Mouse (Mus musculus) B cell, adult 2 months (primary cell): ENCODE data around the gene Acsl3.

Source experiments
- DNase-seq, 2 experiments: peaks; one replicate each; pipeline ENCODE4 v3.0.0; 2022

The Acsl3 gene

DNA sequence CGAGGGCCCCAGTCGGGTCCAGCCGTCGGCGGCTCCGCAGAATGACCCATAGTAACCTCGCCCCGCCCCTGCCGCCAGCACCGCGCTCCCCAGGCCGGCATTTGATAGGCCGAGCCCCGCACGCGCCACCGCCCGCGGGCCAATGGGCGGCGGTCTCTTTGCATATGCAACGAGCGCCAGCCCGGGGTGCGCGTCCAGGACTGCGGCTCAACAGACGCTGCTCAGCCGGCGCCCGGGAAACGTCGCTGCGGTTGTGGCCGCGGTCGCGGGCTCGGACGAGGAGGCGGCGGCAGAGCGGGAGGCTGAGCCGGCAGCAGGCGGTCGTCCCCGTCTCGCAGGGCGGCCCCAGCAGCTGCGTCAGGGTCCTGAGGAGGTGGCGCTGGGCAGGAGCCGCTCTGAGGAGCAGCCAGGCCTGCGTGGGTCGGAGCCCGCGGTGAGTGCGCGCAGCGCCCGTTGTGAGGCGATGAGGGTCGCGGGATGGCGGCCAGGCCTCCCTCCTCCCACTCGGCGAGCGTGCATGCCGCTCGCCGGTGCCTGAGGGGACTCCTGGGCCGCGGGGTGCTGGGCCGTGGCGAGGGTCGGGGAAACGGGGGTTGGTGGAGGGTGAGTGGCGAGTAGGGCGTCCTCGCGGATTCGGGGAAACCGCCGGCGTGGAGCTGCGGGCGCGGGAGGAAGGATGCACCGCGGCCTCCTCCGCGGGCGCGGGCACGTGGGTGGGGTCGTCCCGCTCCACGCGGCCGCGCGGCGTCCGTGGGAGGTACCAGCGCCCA is at the start of gene Acsl3, which contains the start of gene Utp14b:
Acsl3 (plus strand) TSS at position 155 of the 770 bp plus-strand sequence.
Utp14b (plus strand) TSS at position 368 of the 770 bp plus-strand sequence.
- DNase-seq: peak; percentile 95

DNA sequence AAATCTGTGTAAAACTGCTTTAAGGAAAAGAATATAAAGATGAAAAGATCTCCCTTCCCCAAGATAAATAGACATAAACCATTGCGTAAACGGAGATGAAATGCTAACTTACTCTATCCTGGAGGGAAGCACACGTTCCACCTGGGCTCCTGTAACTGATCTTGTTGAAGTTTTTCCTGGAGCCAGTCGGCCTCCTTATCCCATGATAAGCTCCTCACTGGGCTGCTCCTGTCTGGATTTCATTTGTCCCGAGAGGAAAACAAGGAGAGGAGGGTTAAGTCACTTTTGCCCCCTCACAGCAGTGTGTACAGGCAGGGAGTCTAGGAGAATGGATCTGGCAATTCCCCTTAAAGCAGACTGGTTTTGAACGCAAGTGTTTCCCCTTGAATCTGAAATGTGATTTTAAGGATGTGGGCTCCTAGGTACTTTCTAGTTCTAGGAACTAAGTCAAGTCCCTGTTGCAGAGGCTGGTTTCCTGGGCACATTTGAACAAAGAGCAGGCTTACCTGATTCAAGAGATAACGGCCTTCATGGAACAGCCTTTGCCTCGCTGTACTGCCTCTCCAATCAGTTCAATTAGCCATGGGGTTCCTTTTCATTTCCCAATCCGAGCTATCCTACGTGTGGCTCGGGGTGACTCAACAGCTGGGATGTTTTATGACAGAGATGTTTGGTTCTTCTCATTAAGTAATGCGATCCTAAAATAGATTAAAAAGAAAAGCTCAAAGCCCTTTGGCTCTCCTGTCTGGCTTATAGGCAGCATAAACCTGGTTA is 48.3 kb upstream of the Acsl3 start:
- DNase-seq: no peak

DNA sequence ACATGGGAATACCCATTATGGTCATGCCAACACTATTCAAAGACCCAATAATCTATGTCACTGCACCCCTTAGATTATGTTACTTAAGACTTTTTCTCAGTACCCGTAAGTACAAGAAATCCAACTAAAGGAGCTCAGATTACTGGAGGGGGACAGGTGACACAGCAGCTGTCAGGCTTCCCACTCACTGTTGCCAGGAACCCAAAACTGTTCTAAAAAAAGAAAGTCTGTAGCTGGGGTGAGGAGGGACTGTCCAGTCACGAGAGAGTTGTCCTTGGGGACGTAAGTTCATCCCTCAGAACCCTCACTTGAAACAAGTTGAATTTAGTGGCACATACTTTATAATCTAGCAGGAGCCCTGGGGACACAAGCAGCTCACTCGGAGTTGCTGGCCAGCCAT is 46.6 kb upstream of the Acsl3 start:
- no peak for DNase-seq

DNA sequence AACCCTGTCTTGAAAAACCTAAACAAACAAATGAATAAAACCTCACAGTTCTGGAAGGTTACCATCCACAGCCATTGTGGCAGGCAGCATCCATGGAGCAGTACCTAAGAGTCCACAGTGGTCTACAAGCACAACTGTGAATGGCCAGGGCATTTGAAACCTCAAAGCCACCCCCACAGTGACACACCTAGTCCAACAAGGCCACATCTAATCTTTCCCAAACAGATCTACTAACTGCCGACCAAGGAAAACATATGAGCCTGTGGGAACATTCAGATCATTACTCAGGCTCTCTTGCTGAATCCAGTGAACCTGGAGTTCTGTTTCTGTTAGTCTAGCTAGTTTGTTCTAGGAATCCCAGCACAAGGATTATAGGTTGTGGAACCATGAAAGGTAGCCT is 44.7 kb upstream of the Acsl3 start:
- DNase-seq: no peak

DNA sequence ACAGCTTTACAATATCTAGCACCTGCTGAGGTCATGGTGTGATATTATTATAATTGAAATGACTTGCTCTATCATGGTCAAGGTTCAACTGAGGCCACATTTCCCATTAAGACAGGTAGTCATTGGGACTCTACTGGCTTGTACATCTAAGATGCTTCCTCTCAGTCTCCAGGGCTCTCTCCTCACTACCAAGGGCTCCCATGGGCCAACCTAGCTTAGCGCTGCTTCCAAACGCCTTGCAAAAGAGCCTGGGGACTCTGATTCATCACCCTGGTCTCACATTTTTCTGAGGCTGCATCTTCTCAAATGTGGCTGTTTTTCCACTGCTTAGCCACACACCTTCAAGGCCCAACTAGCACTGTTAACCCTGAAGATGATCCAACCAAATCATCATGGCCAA is 33.3 kb upstream of the Acsl3 start:
- DNase-seq: no peak

DNA sequence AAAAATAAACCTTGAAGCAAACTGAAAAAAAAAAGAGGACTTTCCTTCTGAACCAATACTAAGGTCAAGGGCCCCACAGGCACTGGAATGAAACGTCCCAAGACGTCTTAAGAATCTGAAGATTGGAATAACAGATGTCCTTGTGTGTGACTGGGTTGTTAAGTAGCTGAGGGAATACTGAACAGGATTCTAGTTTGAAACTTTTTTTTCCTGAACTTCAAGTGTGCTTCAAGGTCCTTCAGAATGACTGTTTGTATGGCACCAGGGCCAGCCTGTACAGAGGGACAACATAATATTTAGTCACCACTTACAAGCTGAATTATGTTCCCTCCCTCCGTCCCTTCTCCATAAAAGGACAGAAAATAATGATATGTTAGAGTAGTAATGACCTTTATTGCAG is 23.1 kb upstream of the Acsl3 start:
- no peak for DNase-seq

DNA sequence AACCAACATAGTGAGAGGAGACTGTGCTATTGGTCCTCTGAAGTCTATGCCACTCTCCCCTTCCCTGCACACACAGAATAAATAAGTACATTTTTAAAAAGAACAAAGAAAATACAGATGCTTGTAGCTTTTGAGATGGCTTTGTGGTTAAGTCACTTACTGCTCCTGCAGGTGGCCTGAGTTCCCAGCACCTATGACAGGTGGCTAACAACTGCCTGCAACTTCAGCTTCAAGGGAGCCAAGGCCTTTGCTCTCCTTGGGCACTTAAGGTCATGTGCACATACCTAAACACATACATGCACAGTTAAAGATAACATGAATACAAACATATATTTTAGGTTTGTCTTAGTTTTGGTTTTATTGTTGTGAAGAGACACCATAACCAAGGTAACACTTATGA is 16.8 kb upstream of the Acsl3 start:
- DNase-seq: no peak

DNA sequence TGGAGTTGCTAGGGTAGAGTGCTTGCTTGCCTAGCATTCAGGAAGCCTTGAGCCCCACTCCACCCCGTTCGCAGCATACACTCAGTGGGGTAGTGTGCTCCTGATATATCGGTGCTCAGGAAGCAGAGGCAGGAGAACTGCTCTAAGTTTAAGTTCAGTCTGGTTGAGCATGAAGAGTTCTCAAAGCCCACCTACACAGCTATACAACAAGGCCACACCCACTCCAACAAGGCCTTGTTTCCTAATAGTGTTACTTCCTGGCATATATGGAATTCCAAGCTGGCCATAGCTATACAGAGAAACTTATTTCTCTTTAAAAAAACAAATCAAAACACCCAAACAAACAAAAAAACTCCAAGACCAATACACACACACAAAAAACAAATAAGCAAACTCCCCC is 15.8 kb upstream of the Acsl3 start:
- no peak for DNase-seq

DNA sequence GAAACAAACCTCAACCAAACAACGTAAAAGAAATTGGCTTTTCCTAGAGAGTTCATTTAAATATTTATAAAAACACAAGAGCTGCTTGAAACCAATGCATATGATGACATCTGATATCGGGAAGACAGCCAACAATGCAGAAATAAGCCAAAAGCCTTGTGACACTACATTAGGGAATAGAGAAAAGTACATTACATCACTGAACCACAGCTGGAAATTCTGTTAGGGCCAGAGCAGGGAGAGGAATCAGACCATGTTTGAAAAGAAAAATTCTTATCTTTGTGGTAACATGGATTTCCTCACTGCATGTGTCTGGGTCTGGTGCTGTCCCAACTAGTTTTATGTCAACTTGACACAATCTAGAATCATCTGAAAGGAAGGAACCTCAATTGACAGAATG is 15.4 kb upstream of the Acsl3 start:
- DNase-seq: no peak

DNA sequence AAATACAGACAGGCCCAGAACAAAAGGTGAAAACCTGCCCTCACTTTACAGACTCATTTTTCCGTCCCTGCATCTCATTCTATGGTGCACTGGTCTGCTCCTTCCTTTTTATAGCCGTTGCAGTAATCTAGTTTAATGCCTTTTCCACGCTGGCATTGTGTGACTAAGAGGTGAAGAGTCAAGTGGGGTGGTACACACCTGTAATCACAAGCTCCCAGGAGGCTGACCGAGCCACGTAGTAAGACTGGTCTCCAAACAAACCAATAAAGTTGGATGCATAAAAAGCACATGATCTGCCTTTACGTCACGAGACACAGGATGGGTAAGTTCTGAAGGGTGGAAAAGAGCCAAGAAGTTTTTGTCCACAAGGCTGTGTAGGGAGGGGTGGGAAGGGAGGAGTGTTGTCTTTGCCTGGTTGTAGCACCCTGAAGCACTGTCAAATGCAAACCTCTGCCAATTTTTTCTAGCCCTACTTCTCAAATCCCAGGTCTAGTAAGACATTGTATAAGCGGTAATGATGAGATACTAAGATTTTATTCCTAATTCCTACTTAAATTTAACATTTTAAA is 10.2 kb upstream of the Acsl3 start:
- DNase-seq: no peak

DNA sequence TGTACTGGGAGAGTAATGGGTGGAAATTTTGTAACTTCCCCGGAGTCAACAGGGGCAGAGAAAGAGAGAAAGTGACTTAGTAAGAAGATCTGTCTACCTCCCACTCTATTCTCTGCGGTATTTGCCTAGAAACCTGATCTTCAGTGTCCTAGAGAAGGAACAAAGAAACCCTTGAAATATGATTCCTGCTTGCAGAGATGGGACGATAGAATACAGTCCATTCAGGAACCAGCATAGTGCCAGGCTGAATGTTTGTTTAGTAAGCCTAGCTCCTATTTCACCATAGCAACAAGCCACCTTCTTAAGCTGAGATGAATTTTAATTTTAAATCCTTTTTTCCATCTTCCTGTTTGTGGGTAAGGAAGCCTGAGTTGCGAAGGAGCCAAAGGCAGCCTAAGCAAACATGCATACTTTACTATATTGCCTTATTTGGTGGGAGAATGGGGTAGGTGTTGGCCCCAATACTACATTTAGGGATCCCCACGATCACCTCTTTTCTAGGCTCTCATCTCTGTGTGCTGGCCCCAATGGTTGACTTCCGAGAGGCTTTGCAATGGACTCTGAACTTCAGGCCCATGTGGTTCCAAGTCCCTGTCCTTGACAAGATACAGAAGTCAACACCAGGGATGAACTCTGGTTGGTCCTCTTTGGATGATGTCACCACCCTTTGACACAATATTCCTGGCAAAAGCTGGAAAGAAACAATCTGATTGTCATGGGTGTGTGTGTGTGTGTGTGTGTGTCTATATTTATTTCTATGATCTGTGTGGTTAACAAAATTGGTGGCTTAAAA is 8.2 kb upstream of the Acsl3 start:
- DNase-seq: no peak

DNA sequence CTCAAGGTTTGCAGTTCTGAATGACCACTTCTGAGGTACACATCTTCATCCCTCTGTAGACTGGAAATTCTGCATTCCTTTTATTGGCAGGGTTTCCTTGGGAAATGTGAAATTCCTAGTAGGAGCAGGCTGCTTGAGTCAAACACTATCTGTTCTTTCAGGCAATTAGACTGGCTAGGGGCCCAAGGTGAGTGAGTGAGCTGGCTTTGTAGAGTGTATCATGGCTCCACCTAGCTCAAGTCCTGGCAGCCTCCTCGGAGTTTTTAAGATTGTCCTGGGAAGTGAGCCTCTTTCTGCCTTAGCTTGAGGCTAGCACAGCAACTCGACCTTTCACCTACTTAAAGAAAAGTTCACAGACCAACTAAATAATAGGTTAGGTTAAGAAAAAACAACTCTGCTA is 1.2 kb upstream of the Acsl3 start:
- DNase-seq: no peak

DNA sequence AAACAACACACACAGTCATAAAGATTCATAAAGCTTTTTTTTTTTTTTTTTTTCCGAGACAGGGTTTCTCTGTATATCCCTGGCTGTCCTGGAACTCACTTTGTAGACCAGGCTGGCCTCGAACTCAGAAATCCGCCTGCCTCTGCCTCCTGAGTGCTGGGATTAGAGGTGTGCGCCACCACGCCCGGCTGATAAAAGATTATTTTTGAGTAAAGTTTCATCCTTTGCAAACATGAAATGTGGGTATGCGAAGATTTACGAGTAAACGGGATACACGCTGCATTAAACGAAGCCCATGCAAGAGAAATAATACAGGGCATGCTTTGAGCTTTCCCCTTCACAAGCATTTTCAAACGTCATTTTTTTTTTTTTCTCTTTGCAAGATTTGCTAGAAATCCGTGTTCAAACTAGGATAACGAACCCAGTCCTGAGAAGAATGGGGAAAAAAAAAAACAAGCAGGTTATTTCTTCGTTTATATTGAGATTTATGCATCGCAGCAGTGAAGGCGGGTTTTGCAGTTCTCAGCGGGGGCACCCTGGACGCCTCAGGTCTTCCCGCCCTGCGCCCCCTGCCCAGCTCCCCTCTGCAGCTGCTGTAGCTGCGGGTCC is 500 bp upstream of the Acsl3 start:
- no peak for DNase-seq

DNA sequence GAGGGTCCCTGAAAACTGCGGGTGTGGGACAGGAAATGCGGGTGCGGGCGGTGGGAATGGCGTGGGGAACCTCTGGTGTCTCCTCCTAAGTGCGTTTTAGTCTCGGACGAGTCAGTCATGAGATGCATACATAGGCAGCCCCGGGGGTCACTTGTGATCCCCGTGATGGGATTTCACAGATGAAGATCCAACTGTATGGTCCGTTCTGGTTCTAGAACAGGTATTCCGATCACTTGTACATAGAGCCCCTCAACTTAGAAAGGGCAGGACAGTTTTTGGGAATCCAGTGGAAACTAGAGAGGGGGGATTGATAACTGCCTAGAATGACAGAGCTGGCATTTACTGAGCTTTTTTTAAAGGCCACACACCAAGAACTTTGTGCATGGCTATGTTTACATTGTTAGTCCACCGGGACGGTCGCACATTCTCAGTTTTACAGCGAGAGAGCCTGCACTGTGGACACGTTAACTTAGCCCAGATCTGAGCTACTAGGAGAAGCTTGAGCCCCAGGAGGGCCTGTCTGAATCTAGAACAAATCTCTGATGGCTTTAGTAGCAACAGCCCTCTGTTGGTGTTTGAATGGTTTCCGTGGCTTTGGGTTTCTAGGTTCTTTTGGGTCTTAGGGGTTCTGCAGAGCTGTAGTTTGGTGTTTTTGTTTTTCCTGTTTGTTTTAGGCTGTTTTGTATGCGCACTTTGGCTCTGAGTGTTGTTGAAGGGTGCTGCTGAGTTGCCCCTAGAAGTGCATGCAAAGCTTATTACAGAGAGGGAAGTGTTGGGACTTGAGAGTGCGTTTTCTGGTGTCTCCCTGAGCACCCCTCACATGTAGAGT is 1.0 kb downstream of the Acsl3 start:
- DNase-seq: peak; percentile 17 to 28

DNA sequence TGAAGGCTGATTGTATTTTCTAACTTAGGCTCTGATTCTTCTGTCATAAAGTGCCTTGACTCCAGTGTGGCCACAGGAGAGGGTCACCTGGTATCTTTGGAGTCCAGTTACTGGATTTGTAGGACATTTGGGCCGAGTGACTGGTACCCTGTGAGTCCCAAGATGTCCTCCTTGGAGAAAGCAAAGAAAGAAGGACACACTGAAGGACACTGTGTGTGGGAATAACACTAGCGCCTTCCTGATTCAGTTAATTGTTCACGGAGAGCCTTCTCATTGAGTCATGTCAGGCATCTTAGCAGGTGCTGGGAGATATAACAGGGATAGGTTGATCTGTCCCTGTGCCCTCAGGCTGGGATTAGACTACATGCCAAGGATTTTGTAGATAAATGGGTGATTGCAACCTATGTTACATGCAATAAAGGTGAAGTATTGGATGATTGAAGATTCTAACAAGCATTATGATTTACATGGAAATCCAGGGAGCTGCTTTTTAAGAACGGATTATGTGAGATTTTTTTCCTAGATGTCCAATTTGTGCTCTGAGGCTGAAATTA is 1.7 kb downstream of the Acsl3 start:
- no peak for DNase-seq

DNA sequence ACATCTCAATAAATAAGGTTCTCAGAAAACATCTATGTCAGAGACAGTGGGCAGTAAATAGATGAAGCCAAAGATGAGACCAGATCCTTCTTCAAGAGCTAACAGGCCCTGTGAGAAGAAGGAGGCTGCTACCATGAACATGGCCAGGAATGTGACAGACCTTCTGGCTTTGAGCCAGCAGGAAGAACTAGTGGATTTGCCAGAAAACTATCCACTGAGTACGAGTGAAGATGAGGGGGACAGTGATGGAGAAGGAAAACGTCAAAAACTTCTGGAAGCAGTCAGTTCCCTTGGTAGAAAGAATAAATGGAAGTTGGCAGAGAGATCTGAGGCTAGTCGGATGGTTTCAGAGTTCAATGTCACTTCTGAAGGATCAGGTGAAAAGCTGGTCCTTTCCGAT is 6.7 kb downstream of the Acsl3 start:
- no peak for DNase-seq

DNA sequence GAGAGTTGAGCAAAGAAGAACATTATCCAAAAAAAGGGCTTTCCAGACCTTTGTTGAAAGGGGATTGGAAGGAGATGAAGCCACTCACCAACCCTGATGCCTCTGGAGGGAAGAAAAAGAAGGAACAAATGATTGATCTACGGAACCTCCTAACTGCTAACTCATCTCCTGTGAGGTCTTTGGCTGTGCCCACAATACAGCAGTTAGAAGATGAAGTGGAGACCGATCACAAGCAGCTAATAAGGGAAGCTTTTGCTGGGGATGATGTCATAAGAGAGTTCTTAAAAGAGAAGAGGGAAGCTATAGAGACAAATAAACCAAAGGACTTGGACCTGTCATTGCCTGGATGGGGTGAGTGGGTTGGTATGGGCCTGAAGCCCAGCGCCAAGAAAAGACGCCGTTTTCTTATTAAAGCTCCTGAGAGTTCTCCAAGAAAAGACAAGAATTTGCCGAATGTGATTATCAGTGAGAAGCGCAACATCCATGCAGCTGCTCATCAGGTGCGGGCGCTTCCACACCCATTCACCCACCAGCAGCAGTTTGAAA is 8.4 kb downstream of the Acsl3 start:
- DNase-seq: no peak

DNA sequence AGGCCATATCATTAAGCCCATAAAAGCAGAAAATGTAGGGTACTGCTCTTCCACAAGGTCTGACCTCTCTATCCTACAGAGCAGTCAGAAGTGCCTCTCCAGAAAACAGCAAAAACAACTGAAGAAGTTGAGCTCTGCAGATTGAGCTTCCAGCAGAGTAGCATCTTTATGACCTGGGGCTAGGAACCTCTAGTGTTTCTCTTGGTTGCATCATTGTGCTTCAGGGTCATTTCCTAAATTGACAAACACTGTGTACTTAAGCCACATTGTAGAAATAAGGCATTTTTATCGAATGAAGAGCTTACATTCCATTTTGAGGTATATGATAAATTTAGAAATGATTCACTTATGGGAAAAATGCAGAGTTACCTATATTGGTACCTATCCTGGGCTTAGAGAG is 9.0 kb downstream of the Acsl3 start:
- DNase-seq: no peak

DNA sequence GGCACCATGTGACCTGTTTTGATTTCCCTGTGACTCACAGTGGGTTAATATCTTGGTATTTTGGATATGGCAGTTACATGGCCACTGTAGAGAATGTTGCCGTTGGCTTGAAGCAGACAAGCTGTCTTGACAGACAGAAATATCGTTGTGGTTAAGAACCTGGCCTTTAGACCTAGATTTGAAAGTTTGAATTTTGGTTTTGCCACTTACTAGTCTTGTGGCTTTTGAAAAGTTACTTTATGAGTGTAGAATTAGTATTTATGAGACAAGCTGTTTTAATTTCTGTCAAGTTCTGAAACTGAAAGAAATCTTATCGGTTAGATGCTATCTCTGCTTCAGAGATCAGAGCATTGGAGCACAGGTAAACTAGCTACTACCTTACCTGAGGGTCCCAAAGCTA is 24.7 kb downstream of the Acsl3 start:
- no peak for DNase-seq

DNA sequence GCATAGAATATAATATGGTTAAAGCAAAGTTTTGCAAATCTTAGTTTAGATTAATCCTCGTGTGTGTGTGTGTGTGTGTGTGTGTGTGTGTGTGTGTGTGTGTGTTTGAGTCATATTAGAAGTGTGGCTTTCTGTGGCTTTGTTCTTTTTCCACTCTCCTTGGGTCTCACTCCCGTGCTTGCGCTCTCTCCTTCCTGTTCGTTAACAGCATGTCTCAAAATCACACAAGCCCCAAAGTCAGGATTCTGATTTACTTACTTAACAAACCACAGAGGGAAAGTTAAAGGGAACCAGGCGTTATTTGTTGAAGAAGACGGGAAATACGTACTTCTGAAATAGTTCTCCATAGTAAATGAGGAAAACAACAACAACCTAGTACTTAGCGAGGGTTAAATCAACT is 26.5 kb downstream of the Acsl3 start:
- DNase-seq: no peak

DNA sequence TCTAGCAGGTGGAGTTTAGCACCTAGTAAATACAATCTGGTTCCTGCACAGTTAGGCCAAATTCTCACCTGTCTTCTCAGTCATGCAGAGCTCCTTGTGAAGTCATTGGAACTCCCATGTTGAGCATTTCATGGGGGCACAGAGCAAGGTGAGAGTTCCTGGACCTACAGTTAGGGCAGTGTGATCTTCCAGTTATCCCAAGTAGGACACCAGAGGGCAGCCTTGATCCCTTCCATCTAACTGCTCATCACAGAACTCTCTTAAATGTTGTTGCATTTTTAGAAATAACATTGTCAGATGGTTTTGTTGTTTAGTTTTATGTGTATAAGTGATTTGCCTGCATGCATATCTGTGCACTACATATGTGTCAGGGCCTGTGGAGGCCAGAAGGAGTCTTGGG is 29.2 kb downstream of the Acsl3 start:
- DNase-seq: peak; percentile 26 to 29
